Mouse (Mus musculus): ENCODE results near the gene Usp31. TPM values are rescaled to one million over a fixed set of nuclear protein-coding genes. Genes with fewer than 3 reads are reported as not detected.

The Usp31 gene
- total and polyA plus RNA-seq, 3 experiments = 6.4 to 9.1 (median 7.5) TPM

DNA sequence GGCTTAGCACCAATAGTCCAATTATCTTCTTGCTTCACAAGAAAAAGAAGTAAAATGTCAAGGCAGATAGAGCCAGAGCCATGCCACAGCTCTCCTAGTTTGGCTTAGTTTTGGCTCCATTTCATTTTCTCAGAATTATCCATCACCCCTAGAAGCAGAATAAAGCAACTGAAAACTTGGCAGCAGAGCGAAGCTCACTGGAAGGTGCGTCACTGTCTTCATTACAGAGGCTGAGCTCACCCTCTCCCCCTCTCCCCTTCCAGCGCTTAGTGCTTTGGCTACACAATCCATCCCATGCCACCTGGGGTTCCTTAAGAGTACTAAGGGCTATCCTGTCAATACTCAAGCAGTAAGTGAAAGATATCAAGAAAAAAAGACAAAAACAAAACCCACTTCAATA, 56.3 kb downstream of the Usp31 start:
- no peaks in the 10 kb centered on the region for H3K27me3 ChIP-seq (replicated peaks)
- H3K9ac ChIP-seq (ENCODE audit: insufficient read depth, low read depth) = no peak overlapping the region
- H3K79me2 ChIP-seq (replicated peaks; ENCODE audit: control insufficient read depth, extremely low read depth, insufficient read depth, poor library complexity, severe bottlenecking) = no peaks in the 10 kb centered on the region
- H3K4me2 ChIP-seq (ENCODE audit: insufficient read depth, low read depth, poor library complexity, severe bottlenecking) = no peak overlapping the region
- H3K4me3 ChIP-seq (replicated peaks in 1 of 3; ENCODE audit: low read depth in 2 of 3, low read length in 2 of 3, poor library complexity in 1 of 3) = no peak overlapping the region
- dilution Hi-C loops (cut with MboI; ENCODE audit: extremely low pct_ligation_motif_present, extremely low pct_unique_long_range_greater_than_20kb, low sequenced_read_pairs) = no loop called here
- TF ChIP-seq CTCF (conservative IDR thresholded peaks at IDR 0.05 in 1 of 2, IDR thresholded peaks at IDR 0.05 in 1 of 2; ENCODE audit: low read depth in 2 of 2, low read length in 2 of 2) (no peak), MAFK (IDR thresholded peaks at IDR 0.05; ENCODE audit: insufficient replicate concordance, low read length) (no peak), MXI1 (IDR thresholded peaks at IDR 0.05; ENCODE audit: low read depth, low read length) (no peak), ZMIZ1 (IDR thresholded peaks at IDR 0.05; ENCODE audit: low read depth, low read length) (no peak), RAD21 (IDR thresholded peaks at IDR 0.05; ENCODE audit: low read depth, low read length) (no peak), HCFC1 (IDR thresholded peaks at IDR 0.05; ENCODE audit: low read depth, low read length) (no peak), IRF4 (IDR thresholded peaks at IDR 0.05; ENCODE audit: low read depth, low read length) (no peak), KAT2A (IDR thresholded peaks at IDR 0.05; ENCODE audit: insufficient replicate concordance, low read length) (no peak), RCOR1 (conservative IDR thresholded peaks at IDR 0.05; ENCODE audit: low read depth, low read length) (no peak), ELF1 (IDR thresholded peaks at IDR 0.05; ENCODE audit: low read depth, low read length) (no peak)
- DNase-seq (ENCODE audit: extremely low read depth) = no peak
- peaks cover 37 to 90% of the 10 kb centered on the region in 2 experiments for H3K36me3 ChIP-seq (replicated peaks in 1 of 2; ENCODE audit: control insufficient read depth in 1 of 2, insufficient read depth in 1 of 2, low read length in 1 of 2)
- H3K4me1 ChIP-seq (ENCODE audit: control insufficient read depth in 1 of 2, insufficient read depth in 2 of 2) = no peaks in the 10 kb centered on the region
- in situ Hi-C loops (cut with MboI; ENCODE audit: low pct_ligation_motif_present, low pct_unique_long_range_greater_than_20kb, low sequenced_read_pairs) = no loop called here
- no peak overlapping the region for H3K27ac ChIP-seq (ENCODE audit: insufficient read depth, low read depth)
- H3K9me3 ChIP-seq (replicated peaks; ENCODE audit: low read length) = no peaks in the 10 kb centered on the region

DNA sequence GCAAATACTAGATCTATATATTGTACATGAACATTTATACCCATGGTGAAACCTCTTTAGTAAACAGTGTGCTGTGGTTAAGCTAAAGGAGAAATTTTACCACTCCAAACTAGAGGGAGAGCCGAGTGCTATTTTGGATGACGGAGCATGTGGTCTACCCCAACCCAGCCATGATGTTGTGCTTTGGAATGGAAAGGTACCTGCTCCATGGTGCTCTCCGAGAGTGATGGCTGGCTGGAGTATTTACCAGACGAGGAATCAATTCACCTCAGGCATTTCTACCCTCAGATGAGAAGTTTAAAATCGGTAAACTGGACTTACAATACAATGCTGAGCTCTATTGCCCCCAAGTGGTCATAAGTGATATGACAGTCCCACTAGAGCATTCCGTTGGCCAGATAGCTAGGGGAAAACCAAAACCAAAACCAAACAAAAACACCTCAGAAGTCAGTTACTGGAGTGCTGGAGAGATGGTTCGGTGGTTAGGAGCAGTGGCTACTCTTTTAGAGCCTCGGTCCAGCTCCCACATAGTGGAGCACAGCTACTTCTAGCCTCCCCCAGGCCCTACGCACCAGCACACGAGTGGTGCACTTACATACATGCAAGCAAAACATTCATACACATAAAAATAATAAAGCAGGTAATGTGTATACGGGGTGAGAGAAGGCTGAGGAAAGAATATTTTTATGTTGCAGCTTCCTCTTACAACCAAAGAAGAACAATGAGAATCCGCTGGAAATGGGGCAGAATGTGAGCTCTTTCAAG, 65.9 kb downstream of the Usp31 start:
- DNase-seq (ENCODE audit: extremely low read depth) = peak; percentile 76
- no peaks in the 10 kb centered on the region for H3K79me2 ChIP-seq (replicated peaks; ENCODE audit: control insufficient read depth, extremely low read depth, insufficient read depth, poor library complexity, severe bottlenecking)
- H3K4me1 ChIP-seq (ENCODE audit: control insufficient read depth in 1 of 2, insufficient read depth in 2 of 2) = peaks cover 0 to 18% of the 10 kb centered on the region in 2 experiments; a peak in 2 of 4 replicates
- H3K27me3 ChIP-seq (replicated peaks) = no peaks in the 10 kb centered on the region
- in situ Hi-C loops (cut with MboI; ENCODE audit: low pct_ligation_motif_present, low pct_unique_long_range_greater_than_20kb, low sequenced_read_pairs) (no loop called here), dilution Hi-C loops (cut with MboI; ENCODE audit: extremely low pct_ligation_motif_present, extremely low pct_unique_long_range_greater_than_20kb, low sequenced_read_pairs) (no loop called here)
- no peaks in the 10 kb centered on the region for H3K9me3 ChIP-seq (replicated peaks; ENCODE audit: low read length)
- peaks cover 6 to 24% of the 10 kb centered on the region in 2 experiments for H3K36me3 ChIP-seq (replicated peaks in 1 of 2; ENCODE audit: control insufficient read depth in 1 of 2, insufficient read depth in 1 of 2, low read length in 1 of 2)
- peak overlapping the region; percentile 12; the same call in 1 of the 2 replicates for H3K9ac ChIP-seq (ENCODE audit: insufficient read depth, low read depth)
- H3K4me2 ChIP-seq (ENCODE audit: insufficient read depth, low read depth, poor library complexity, severe bottlenecking) = peak overlapping the region; percentile 60
- no peak overlapping the region for H3K4me3 ChIP-seq (replicated peaks in 1 of 3; ENCODE audit: low read depth in 2 of 3, low read length in 2 of 3, poor library complexity in 1 of 3)
- no peak overlapping the region for H3K27ac ChIP-seq (ENCODE audit: insufficient read depth, low read depth)
- TF ChIP-seq JUN (IDR thresholded peaks at IDR 0.05; ENCODE audit: insufficient read depth, low read depth, low read length) (no peak), ZKSCAN1 (IDR thresholded peaks at IDR 0.05; ENCODE audit: borderline replicate concordance, low read depth, low read length) (no peak), SIN3A (IDR thresholded peaks at IDR 0.05; ENCODE audit: low read length) (no peak), ZNF384 (IDR thresholded peaks at IDR 0.05; ENCODE audit: low read depth, low read length) (no peak), ELF1 (IDR thresholded peaks at IDR 0.05; ENCODE audit: low read depth, low read length) (no peak), RCOR1 (conservative IDR thresholded peaks at IDR 0.05; ENCODE audit: low read depth, low read length) (no peak), POLR2AphosphoS2 (IDR thresholded peaks at IDR 0.05; ENCODE audit: low read depth, low read length) (0 out of 2 replicates have a peak, but pooled peaks have one; percentile 37), TBP (conservative IDR thresholded peaks at IDR 0.05; ENCODE audit: low read depth, low read length) (no peak), PAX5 (IDR thresholded peaks at IDR 0.05; ENCODE audit: low read length) (no peak), BHLHE40 (IDR thresholded peaks at IDR 0.05; ENCODE audit: low read depth, low read length) (no peak), CTCF (conservative IDR thresholded peaks at IDR 0.05 in 1 of 2, IDR thresholded peaks at IDR 0.05 in 1 of 2; ENCODE audit: low read depth in 2 of 2, low read length in 2 of 2) (peak; percentile 71 to 91), TCF12 (IDR thresholded peaks at IDR 0.05; ENCODE audit: low read depth, low read length) (no peak), JUND (conservative IDR thresholded peaks at IDR 0.05; ENCODE audit: low read depth, low read length) (no peak), CHD2 (IDR thresholded peaks at IDR 0.05; ENCODE audit: low read length) (no peak), MXI1 (IDR thresholded peaks at IDR 0.05; ENCODE audit: low read depth, low read length) (no peak), KAT2A (IDR thresholded peaks at IDR 0.05; ENCODE audit: insufficient replicate concordance, low read length) (no peak), EP300 (IDR thresholded peaks at IDR 0.05; ENCODE audit: low read length) (no peak), UBTF (IDR thresholded peaks at IDR 0.05; ENCODE audit: low read depth, low read length) (no peak), GABPA (IDR thresholded peaks at IDR 0.05; ENCODE audit: insufficient replicate concordance, low read depth, low read length) (no peak), MYC (IDR thresholded peaks at IDR 0.05; ENCODE audit: low read depth, low read length) (no peak), ETS1 (conservative IDR thresholded peaks at IDR 0.05; ENCODE audit: low read depth, low read length) (no peak), USF2 (conservative IDR thresholded peaks at IDR 0.05; ENCODE audit: low read depth, low read length) (no peak), NELFE (IDR thresholded peaks at IDR 0.05; ENCODE audit: low read depth, low read length) (no peak), ZMIZ1 (IDR thresholded peaks at IDR 0.05; ENCODE audit: low read depth, low read length) (no peak), ZC3H11A (IDR thresholded peaks at IDR 0.05; ENCODE audit: low read depth, low read length) (no peak), SMC3 (IDR thresholded peaks at IDR 0.05; ENCODE audit: low read depth, low read length) (peak; percentile 39), HCFC1 (IDR thresholded peaks at IDR 0.05; ENCODE audit: low read depth, low read length) (no peak)

Data from CH12.LX (cell line).